Mouse (Mus musculus) midbrain, embryonic 14.5 days (tissue): ENCODE data around the gene 4930562C15Rik. TPM values are rescaled to one million over a fixed set of nuclear protein-coding genes. Genes with fewer than 3 reads are reported as not detected.

Source experiments
- ATAC-seq: fragments of 200-750 bp; cut with Nextera tagmentation; 2 replicates; pipeline ENCODE4 v1.8.0; 2017; ENCODE audit warnings: moderate number of reproducible peaks, moderate library complexity; ENCODE audit not compliant: low FRiP score, low TSS enrichment
- DNase-seq: peaks from one replicate; pipeline ENCODE4 v3.0.0-alpha.2; 2015
- H3K27ac ChIP-seq: fragments of 300-500 bp; sonication (generic); replicated peaks from 2 replicates; pipeline ENCODE4 v1.5.1; 2014; ENCODE audit warnings: mild to moderate bottlenecking, low read depth, low read length, moderate library complexity
- H3K27me3 ChIP-seq: fragments of 300-500 bp; sonication (generic); 2 replicates; pipeline ENCODE4 v1.6.1; 2014; ENCODE audit warnings: low read length, control low read depth, mixed read lengths; ENCODE audit not compliant: control insufficient read depth, insufficient read depth
- H3K36me3 ChIP-seq: fragments of 300-500 bp; sonication (generic); 2 replicates; pipeline ENCODE4 v1.6.1; 2014; ENCODE audit warnings: low read length, control low read depth; ENCODE audit not compliant: control insufficient read depth, insufficient read depth
- H3K4me1 ChIP-seq: fragments of 300-500 bp; sonication (generic); 2 replicates; pipeline ENCODE4 v1.6.1; 2014; ENCODE audit warnings: mild to moderate bottlenecking, antibody characterized with exemption, low read length, control low read depth; ENCODE audit not compliant: control insufficient read depth, insufficient read depth
- H3K4me2 ChIP-seq: fragments of 300-500 bp; sonication (generic); 2 replicates; pipeline ENCODE4 v1.6.1; 2014; ENCODE audit warnings: mild to moderate bottlenecking, low read length, moderate library complexity
- H3K4me3 ChIP-seq: fragments of 300-500 bp; sonication (generic); replicated peaks from 2 replicates; pipeline ENCODE4 v1.5.1; 2014; ENCODE audit warnings: low read depth, low read length
- H3K9ac ChIP-seq: fragments of 300-500 bp; sonication (generic); replicated peaks from 2 replicates; pipeline ENCODE4 v1.6.1; 2014; ENCODE audit warnings: mild to moderate bottlenecking, low read length, moderate library complexity
- H3K9me3 ChIP-seq: fragments of 300-500 bp; sonication (generic); 2 replicates; pipeline ENCODE4 v1.6.1; 2016; ENCODE audit warnings: low read length, control low read depth, mixed read lengths; ENCODE audit not compliant: control insufficient read depth
- WGBS: fragments of 180-500 bp; shearing (Covaris S2); extraction: QIAGEN DNeasy Blood & Tissue Kit; methylation state at CpG from one replicate; pipeline ENCODE4 v1.1.7; 2014; 5-methylcytosine and 5-hydroxymethylcytosine counted together
- polyA plus RNA-seq: library from polyadenylated mRNA; unstranded; fragments of >200 nt; fragmentation: Nextera tagmentation; extraction: Ambion mirVana; gene quantifications from 2 replicates; pipeline ENCODE4 v1.2.1, GENCODE M21; 2014

4930562C15Rik gene
- polyA plus RNA-seq, 1 experiment from 2014 or later = 0.42 TPM

GRCm38 (mm10) chr16:4913783-4914735 is 78.8 kb downstream of the 4930562C15Rik start:
- no peak overlapping the region for H3K4me2 ChIP-seq
- H3K36me3 ChIP-seq = peaks cover 76% of the 10 kb centered on the region
- 34% methylated on average over 12 of the region's 12 CpGs for WGBS
- no peak overlapping the region for H3K9ac ChIP-seq
- H3K4me3 ChIP-seq = no peak overlapping the region
- peak; percentile 50; the same call in 1 of the 2 replicates for ATAC-seq
- peak; percentile 88 for DNase-seq
- H3K27me3 ChIP-seq = no peaks in the 10 kb centered on the region
- H3K9me3 ChIP-seq = no peaks in the 10 kb centered on the region
- no peaks in the 10 kb centered on the region for H3K4me1 ChIP-seq
- 0 out of 2 replicates have a peak overlapping the region, but pooled peaks have one; percentile 1 for H3K27ac ChIP-seq

GRCm38 (mm10) chr16:4915931-4916330 is 80.7 kb downstream of the 4930562C15Rik start:
- no peak overlapping the region for H3K4me3 ChIP-seq
- peaks cover 71% of the 10 kb centered on the region for H3K36me3 ChIP-seq
- no peak overlapping the region for H3K4me2 ChIP-seq
- H3K4me1 ChIP-seq = no peaks in the 10 kb centered on the region
- 92% methylated on average over 3 of the region's 3 CpGs for WGBS
- ATAC-seq (no peak), DNase-seq (no peak)
- no peak overlapping the region for H3K9ac ChIP-seq
- H3K27me3 ChIP-seq = no peaks in the 10 kb centered on the region
- H3K9me3 ChIP-seq = no peaks in the 10 kb centered on the region
- H3K27ac ChIP-seq = no peak overlapping the region

- Histone ChIP-seq H3K27ac (no peak overlapping the region), H3K4me1 (no peaks in the 10 kb centered on the region), H3K4me2 (no peak overlapping the region), H3K36me3 (peaks cover 68% of the 10 kb centered on the region), H3K27me3 (no peaks in the 10 kb centered on the region), H3K4me3 (no peak overlapping the region), H3K9ac (no peak overlapping the region), H3K9me3 (no peaks in the 10 kb centered on the region)
- ATAC-seq (no peak), DNase-seq (no peak)
- 92% methylated on average over 2 of the region's 2 CpGs for WGBS
These were observed 81.4 kb downstream of the 4930562C15Rik start for GRCm38 (mm10) chr16:4916608-4917007.

Other genes starting within 250 kb of the 4930562C15Rik start
- 13.2 and 13.4 TPM in 2 replicates for gene Glis2, start 240.7 kb upstream of the 4930562C15Rik start, polyA plus RNA-seq
- 171 and 207 TPM in 2 replicates for gene Pam16, start 210.4 kb upstream of the 4930562C15Rik start, polyA plus RNA-seq
- gene Vasn, start 195.5 kb upstream of the 4930562C15Rik start, polyA plus RNA-seq = 3.4 and 3.9 TPM in 2 replicates
- 44.8 and 55.0 TPM in 2 replicates for gene Dnaja3, start 195.4 kb upstream of the 4930562C15Rik start, polyA plus RNA-seq
- gene Coro7, start 155.6 kb upstream of the 4930562C15Rik start, polyA plus RNA-seq = 23.3 and 25.7 TPM in 2 replicates
- 80.9 and 91.4 TPM in 2 replicates for gene Nmral1, start 116.1 kb upstream of the 4930562C15Rik start, polyA plus RNA-seq
- 91.6 and 96.4 TPM in 2 replicates for gene Hmox2, start 109.1 kb upstream of the 4930562C15Rik start, polyA plus RNA-seq
- 98.1 and 103 TPM in 2 replicates for gene Cdip1, start 45.1 kb upstream of the 4930562C15Rik start, polyA plus RNA-seq
- gene Ubald1, start 44.9 kb downstream of the 4930562C15Rik start, polyA plus RNA-seq = 49.4 and 53.2 TPM in 2 replicates
- 117 and 123 TPM in 2 replicates for gene Mgrn1, start 50.8 kb downstream of the 4930562C15Rik start, polyA plus RNA-seq
- gene Nudt16l1, start 103.3 kb downstream of the 4930562C15Rik start, polyA plus RNA-seq = 116 and 122 TPM in 2 replicates
- gene Anks3, start 128.8 kb downstream of the 4930562C15Rik start, polyA plus RNA-seq = 69.8 and 70.6 TPM in 2 replicates
- gene Sept12, start 162.4 kb downstream of the 4930562C15Rik start, polyA plus RNA-seq = not detected in 2 replicates
- not detected in 2 replicates for gene Smim22, start 171.9 kb downstream of the 4930562C15Rik start, polyA plus RNA-seq
- gene Rogdi, start 178.1 kb downstream of the 4930562C15Rik start, polyA plus RNA-seq = 132 and 161 TPM in 2 replicates
- gene Glyr1, start 214.4 kb downstream of the 4930562C15Rik start, polyA plus RNA-seq = 123 and 147 TPM in 2 replicates
- gene Ubn1, start 214.6 kb downstream of the 4930562C15Rik start, polyA plus RNA-seq = 15.7 and 19.8 TPM in 2 replicates